Mouse (Mus musculus): Measurements from ENCODE around the gene Bmp6. TPM values are rescaled to one million over a fixed set of nuclear protein-coding genes. Genes with fewer than 3 reads are reported as not detected.

Bmp6 gene
- total RNA-seq, 2 experiments from 2014 or later, result 7.1 to 8.8 TPM

DNA sequence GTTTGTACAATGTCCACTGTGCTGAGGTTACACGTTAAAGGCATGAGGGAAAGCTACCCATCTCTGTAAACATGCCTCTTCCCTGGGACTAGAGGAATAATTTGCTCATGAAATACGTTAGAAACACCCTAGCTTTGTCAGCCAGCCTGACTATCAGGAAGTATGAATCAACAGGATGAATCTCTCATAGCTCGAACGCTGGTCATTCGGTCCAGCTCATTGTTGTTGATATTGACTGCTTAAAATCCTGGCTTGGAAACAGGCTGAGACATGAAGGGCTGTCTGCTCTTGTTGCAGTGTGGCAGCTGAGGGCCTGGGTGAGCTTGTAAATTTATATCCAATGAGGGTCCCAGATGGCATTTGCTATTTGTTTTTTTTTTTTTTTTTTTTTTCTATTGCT is 4.9 kb downstream of the Bmp6 start:
- no peak for DNase-seq
- intact Hi-C loops (cut with DNase I; ENCODE audit: low total_unique reads), result loop anchor here (5.0 to 10.0 kb wide), 2 partner anchors 87 to 155 kb away; no protein-coding TSS in a partner anchor

DNA sequence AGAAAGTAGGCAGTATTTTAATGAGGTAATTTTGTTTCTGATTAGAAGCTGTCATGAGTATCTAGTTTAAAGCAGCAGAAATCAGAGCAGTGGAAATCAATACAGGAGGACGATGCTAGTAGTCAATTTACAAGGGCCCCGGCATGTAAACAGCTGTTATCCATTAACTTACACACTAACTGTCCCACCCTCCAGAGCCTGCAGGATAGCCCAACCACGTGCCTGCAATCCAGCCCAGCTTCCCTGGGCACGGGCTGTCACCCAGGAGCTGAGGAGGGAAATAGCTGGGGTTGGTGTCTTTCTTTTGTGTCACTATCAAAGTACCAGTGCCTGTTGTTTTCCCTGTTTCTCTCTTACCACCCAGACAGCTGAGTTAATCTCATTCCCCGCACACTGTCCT is 7.1 kb downstream of the Bmp6 start:
- no peak for DNase-seq
- intact Hi-C loops (cut with DNase I; ENCODE audit: low total_unique reads), result loop anchor here (5.0 kb wide), 1 partner anchor 85 kb away; no protein-coding TSS in a partner anchor

DNA sequence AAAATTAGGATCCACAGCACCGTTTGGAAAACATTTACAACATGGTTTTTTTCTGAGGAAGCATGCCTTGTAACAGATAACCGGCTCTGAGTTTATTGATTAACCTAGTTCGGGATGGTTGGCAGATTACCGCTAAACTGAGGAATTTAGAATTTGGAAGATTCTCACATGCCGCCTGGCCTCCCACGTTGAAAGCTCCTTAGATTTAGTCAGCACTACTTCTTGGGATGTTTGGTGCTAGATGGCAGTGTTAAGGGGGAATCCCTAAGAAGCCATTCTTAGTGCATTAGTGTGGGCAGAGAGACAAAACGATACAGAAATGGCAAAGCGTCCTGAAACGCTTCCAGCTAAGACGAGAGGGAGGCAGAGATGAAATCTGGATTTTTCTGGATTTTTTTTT is 8.1 kb downstream of the Bmp6 start:
- DNase-seq, result no peak
- intact Hi-C loops (cut with DNase I; ENCODE audit: low total_unique reads), result loop anchor here (5.0 kb wide), 1 partner anchor 84 kb away; no protein-coding TSS in a partner anchor

DNA sequence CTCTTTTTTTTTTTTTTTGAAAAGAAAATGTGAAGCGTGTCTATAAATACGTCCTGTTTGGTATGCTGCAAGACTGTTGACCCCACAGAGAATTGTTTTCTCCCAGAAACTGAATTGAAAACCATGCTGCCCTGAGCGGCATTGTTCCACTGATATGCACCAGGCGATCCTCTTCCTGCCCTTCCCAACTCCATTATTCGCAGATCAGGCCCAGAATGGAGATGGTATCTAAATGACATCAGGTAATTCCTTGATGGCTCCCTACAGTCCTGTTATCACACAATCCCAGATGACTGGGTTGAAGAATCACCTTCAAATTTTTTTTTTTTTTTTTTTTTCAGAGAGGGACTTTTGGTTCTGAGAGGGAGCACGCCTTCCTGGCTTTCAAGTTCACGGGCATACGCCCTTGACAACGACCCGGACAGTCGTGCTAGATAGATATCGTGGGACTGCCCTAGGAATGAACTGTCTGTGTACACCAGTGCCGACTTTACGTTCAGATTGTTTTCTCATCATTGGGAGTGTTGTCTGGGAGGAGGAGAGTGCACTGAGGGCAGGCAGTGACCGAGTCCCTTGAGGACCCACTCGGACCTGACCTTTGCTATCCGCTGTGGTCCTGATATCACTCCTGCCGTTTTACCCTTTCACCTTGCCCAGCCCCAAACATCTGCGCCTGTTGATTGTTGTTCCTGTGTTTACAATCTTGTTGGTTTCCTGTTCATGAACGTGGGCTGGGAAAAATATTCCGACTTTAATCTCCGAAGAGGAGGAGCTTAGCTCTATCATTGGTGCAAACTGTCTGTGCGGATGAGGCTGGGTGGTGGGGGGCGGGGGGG is 8.7 kb downstream of the Bmp6 start:
- DNase-seq, result no peak
- intact Hi-C loops (cut with DNase I; ENCODE audit: low total_unique reads), result loop anchor here (5.0 kb wide), 1 partner anchor 84 kb away; no protein-coding TSS in a partner anchor

DNA sequence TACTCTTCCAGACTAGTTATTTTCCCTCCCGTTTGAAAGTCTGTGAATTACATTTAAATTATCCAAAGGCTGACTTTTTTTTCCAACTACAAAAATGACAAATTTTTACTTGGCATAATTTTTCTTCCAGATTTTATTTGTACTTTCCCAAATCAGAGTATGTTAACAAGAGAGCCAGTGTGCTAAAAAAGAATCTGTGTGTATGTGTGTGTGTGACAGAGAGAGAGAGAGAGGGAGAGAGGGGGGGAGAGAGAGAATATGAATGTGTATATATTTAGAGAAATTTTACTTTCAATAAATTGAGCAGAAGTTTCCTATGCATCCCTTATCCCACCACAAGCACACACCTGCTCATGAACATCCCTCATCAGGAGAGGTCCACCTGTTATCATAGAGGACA is 9.4 kb downstream of the Bmp6 start:
- intact Hi-C loops (cut with DNase I; ENCODE audit: low total_unique reads), result loop anchor here (5.0 kb wide), 1 partner anchor 83 kb away; no protein-coding TSS in a partner anchor
- DNase-seq, result no peak

DNA sequence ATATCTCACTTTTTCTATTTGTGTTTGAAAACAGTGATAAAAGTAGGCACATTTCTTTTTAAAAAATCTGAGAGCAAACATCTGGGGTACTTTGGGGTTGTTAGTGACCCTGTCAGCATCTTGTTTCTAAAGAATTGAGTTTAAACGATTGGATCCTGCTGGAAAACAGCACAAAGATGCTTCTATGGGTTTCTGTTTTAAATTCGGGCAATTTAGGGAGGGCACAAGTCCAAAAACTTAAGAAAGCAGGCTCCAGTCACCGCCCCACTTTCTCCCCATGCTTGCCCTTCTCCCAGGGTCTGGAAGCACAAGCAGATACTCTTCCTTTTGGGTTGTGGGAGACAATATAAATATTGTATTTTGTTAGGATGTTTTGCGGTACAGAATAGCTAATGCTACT is 14.1 kb downstream of the Bmp6 start:
- intact Hi-C loops (cut with DNase I; ENCODE audit: low total_unique reads), result no loop called here
- no peak for DNase-seq

DNA sequence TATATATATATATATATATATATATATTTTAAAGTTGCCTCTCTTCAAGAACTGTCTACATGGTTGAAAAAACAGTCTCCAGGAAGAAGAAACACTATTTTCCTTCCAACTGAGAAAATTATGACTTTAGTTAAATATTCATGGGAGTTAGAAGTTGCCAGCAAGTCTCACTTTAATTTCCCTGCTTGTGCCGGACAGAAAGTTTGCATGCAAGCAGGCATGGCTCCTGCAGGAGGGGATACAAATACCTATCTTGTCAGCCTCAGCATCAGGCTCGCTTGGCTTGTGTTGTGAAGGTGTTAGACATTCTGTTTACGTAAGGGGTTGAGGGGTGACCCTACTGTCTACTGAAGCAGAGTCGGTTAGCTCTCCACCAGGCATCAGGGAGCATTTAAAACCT is 17.8 kb downstream of the Bmp6 start:
- no peak for DNase-seq
- intact Hi-C loops (cut with DNase I; ENCODE audit: low total_unique reads), result no loop called here

DNA sequence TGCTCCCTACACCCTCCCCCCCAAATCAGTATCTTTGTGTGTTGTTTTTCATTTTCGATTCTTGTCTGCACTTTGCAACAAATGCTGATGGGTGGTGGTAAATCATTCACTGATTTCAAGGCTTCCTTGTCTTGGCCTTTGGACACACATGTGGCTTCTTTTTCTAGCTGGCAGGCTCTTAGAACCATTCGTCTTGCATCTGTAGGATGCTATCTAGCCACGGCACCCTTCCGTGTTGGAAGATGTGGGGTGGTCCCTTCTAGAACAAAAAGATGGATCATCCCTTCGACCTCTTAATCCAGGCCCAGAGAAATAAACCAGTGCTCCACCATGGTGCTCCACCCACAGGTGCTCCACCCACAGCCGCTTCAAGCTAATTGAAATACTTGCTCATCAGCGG is 19.0 kb downstream of the Bmp6 start:
- intact Hi-C loops (cut with DNase I; ENCODE audit: low total_unique reads), result no loop called here
- DNase-seq, result no peak

DNA sequence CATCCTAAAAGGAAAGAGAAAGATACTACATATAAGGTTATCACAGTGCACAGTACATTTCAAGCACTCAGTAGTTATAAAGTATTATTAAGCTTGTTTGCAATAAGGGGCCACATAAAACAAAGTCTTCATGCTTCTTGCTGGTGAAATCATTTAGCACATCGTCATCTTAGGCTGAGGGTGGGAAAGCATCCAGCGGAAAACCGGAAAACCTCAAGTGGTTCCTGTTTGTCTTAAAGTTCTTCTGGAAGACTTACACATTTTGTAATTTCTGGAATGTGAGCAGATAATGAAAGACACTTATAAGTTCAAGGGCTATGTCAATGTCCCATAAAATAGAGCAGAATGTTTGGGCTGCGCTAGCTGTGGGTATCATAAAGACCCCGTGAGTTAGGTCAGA is 24.7 kb downstream of the Bmp6 start:
- intact Hi-C loops (cut with DNase I; ENCODE audit: low total_unique reads), result no loop called here
- DNase-seq, result no peak

DNA sequence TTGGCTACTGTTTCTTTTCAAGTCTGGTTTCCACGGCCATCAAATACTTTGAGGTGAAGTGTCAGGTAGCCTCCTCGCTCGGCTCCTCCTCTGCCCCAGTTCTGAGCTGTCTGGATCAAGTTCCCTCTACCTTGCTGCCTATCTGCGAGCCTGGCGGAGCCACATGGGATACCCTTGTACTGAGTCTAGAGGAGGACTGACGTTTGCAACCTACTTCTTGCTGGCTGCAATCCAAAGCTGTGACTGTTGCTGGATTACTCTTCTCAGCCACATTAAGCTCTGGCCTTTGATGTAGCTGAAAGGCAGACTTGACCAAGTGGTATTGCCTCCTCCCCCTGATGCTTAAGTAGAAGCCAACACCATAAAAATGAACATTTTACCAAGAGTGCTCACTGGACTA is 31.2 kb downstream of the Bmp6 start:
- intact Hi-C loops (cut with DNase I; ENCODE audit: low total_unique reads), result no loop called here
- no peak for DNase-seq

DNA sequence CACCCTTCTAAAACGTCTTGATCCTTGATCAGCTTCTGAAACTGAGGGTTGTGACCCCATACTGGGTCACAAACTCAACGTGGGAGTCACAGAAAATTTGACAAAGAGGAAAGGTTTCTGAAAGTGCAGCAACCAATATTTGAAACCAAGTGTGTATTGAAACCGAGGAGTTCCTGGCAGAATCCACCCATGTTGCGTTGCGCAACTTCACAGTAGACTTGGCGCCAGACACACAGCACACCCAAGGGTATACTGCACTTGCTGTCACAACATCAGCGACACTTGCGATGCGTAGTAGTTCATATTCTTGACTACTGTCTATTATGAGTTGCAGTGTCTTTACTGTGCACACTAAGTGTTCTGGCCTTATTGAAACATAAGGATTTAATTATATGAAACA is 32.4 kb downstream of the Bmp6 start:
- intact Hi-C loops (cut with DNase I; ENCODE audit: low total_unique reads), result no loop called here
- DNase-seq, result no peak

DNA sequence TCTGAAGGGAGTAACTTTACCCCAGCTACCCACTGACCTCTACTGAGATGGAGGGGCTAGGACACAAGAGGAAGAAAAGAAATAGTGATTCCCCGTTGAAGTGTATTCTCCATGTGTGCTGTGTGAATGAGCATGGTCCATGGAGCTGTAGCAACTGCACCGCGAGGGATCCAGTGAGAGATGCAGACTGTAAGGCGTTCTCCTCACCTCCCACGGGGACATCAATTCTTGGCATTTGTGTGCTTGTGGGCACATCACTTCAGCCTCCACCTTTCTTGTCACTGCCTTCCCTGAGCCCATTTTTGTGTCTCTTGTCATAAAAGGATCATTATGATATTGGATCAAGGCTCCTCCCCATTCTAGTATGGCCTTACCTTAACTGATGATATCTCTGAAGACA is 34.9 kb downstream of the Bmp6 start:
- intact Hi-C loops (cut with DNase I; ENCODE audit: low total_unique reads), result no loop called here
- DNase-seq, result no peak

DNA sequence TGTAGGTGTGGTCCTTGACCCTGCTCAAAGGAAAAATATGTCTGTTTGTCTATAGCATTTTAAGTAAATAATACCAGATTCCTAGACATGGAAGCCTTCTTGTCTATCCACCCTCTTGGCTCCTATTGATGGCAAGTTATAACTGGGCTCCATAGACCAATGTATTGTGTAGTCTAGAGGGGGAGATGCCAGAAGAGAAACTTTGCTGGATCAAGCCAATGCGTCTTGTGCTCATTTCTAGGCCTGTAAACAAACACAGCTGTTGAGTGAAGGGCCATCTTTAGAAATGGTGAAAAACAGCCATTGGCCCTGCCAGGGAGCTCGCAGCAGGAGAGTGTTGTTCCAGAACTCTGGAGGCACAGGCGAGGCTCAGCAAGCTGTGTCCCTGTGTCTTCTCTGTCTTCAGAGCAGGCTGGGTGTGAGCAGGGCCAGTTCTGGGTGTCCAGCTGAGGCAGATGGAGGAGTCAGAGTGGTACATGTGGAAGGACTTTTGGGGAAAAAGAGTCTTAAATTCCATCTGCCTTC is 41.2 kb downstream of the Bmp6 start:
- DNase-seq, result no peak
- intact Hi-C loops (cut with DNase I; ENCODE audit: low total_unique reads), result no loop called here

DNA sequence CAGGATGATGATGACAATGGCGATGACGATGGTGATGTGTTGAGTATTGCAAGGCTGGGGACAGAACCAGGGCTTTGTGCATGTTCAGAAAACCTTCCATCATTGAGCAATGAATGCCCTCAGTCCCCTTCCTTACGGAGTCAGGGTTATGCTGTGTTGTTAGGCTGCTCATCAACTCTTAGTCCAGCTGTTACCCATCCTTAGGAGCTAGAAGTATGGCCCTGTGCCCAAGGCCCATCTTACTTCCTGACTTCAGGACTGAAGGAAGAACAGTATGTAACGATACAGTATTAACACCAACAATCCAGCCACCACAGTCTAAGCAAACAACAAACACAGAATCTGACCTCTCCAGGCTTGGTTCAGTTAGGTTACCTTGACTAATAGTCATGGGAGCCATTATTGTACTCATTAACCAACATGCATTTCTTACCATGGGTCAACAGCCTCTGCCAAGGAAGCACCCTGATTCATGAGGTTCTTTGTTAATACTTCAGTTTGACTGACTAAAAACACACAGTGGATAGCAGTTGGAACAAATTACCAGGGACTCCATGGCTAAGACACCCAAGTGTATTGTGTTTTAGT is 42.6 kb downstream of the Bmp6 start:
- DNase-seq, result no peak
- intact Hi-C loops (cut with DNase I; ENCODE audit: low total_unique reads), result no loop called here

DNA sequence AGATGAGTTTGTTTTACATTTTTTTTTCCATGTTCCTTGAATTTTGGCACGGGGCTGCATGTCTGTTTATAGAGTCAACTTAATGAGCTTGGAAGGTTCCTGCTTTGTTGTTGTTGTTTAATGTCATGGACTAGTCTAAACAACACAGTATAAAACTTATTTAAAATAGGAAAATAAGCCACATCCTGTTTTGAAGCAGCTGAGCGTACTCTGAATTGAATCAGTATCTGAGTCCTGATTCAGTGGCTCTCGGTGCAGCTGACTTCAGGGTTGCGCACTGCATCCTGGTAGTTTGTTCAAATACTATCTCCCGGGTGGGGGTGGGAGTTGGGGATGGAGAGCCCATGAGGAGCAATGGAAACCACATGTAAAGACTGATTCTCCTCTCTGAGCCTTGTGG is 48.5 kb downstream of the Bmp6 start:
- no peak for DNase-seq
- intact Hi-C loops (cut with DNase I; ENCODE audit: low total_unique reads), result no loop called here

DNA sequence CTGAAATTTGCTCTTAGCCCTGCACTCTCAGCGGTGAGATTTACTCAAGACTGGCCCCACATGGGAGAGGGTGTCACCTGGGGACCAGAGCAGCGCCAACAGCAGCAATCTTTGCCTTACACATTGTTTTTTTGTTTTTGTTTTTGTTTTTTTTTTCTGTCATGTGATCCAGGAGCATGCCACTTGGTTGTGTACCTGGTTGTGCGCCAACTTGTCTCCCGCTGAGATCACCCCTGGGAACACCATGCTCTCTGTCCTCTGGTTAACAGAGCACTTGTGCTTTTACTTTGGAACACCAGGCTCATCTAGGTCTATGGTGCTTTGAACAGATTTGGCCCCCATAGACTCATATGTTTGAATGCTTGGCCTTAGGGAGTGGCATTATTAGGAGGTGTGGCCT is 50.1 kb downstream of the Bmp6 start:
- DNase-seq, result no peak
- intact Hi-C loops (cut with DNase I; ENCODE audit: low total_unique reads), result no loop called here

DNA sequence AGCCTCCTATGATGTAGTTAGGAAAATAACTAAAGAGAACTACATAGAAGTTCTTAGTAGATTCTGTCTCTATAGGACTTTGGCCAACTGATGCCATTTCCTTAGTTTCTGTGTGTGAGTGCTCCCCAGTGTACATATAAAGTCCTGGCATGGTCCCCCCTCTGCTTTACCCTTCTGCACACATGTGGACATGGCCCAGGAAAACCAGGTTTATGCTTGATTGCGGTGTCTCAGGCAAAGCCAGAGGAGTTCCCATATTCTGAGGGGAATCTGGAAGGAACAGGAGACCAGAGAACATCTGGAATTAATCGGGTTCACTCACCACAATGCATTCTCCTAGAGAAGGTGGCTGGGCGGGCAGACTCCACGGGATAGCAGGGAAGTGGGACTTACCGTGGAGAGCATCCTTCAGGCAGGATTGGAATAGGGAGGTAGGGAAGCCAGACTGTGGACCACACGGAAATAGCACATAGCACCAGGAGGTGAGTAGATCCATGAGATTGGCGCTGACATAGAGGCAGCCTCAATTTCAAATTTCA is 52.2 kb downstream of the Bmp6 start:
- no peak for DNase-seq
- intact Hi-C loops (cut with DNase I; ENCODE audit: low total_unique reads), result no loop called here

DNA sequence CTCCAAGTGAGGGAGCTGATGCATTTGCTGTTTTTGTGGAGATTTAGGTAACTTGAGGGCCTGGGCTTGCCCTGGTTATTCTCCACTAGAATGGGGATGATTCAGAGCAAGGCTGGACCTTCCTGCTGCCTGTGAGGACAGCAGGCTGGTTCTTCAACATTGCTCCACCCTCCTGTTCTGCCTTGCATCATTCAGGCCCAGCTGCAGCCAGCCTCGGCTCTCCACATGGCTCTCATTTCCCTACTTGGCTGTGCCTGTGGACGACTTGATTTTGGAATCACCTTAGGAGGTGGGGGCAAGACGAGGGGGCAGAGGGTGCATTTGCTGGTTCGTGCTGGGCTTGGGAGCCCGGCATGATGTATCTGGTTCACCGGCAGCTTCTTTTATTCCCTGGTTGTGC is 53.8 kb downstream of the Bmp6 start:
- DNase-seq, result peak; percentile 37
- intact Hi-C loops (cut with DNase I; ENCODE audit: low total_unique reads), result no loop called here

DNA sequence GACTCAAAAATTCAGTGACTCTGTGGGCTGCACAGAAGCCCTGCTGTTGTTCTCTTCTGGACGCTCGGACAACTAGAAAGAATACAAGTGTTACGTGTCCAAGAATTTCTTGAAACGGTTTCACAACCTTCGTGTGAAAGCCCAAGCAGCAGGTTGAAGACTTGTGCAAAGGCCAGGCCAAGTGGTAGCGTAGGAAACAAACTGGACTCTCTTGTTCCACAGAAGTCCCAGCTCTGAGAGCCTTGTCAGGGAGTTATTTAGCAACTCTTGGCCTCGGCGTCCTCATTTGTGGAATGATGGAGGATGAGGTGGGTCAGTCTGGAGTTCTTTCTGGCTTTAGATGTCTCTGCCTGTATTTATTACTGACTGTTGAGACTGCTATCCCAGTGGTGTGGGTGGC is 55.8 kb downstream of the Bmp6 start:
- intact Hi-C loops (cut with DNase I; ENCODE audit: low total_unique reads), result no loop called here
- DNase-seq, result no peak

DNA sequence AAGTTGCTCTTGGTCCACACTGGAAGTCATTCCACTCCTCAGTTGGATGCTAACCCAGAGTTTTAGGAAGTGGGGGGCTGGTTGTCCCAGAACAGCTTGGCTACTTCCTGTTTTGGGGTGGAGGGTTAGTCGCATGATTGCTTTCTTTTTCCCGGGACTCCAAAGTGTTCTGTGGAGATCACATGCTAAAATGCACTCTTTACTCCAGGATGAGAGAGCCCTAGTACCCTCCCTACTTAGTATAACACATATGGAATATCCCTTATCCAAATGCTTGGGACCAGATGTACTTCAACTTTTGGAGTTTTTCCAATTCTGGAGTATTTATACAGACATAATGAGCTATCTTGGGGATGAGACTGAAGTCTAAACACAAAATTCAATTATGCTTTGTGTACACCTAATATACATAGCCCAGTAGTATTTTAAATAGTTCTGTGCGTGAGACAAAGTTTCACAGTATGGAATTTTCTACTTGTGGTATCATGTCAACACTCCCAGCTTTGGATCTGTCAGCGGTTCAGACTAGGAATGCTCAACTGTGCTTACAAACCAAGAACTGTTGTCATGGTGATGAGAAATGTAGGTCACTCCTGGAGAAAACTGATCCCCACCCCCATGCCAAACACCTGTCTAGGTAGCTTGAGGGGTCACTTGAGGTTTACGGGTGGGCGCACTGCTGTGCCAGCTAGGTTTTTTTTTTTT is 62.9 kb downstream of the Bmp6 start:
- DNase-seq, result no peak
- intact Hi-C loops (cut with DNase I; ENCODE audit: low total_unique reads), result no loop called here
